Mouse (Mus musculus) kidney, adult 9 months (tissue): Measurements from ENCODE around the gene Hoxa5.

Source experiments
- DNase-seq: peaks from one replicate; pipeline ENCODE4 v3.0.0; 2022

Gene Hoxa5

GRCm38 (mm10) chr6:52225612-52226568, 21.5 kb upstream of the Hoxa5 start:
- peak; percentile 95 for DNase-seq

GRCm38 (mm10) chr6:52224895-52225611, 20.7 kb upstream of the Hoxa5 start:
- peak; percentile 44 for DNase-seq

GRCm38 (mm10) chr6:52223939-52224760, 19.8 kb upstream of the Hoxa5 start:
- DNase-seq: peak; percentile 42

- peak; percentile 37 for DNase-seq
Observed at GRCm38 (mm10) chr6:52222729-52223128, 18.3 kb upstream of the Hoxa5 start.

GRCm38 (mm10) chr6:52221993-52222685, 17.8 kb upstream of the Hoxa5 start:
- no peak for DNase-seq

- DNase-seq: peak; percentile 97
Observed at GRCm38 (mm10) chr6:52221337-52221992, 17.1 kb upstream of the Hoxa5 start, which contains the start of gene Hoxa7. Hoxa7 (minus strand) TSS chr6:52221854.

GRCm38 (mm10) chr6:52220865-52221310, 16.5 kb upstream of the Hoxa5 start:
- no peak for DNase-seq

GRCm38 (mm10) chr6:52220003-52220864, 15.8 kb upstream of the Hoxa5 start:
- peak; percentile 75 for DNase-seq

- peak; percentile 54 for DNase-seq
Observed at GRCm38 (mm10) chr6:52219234-52219942, 15.0 kb upstream of the Hoxa5 start.

- DNase-seq: peak; percentile 45
Observed at GRCm38 (mm10) chr6:52218643-52219215, 14.3 kb upstream of the Hoxa5 start.

- peak; percentile 52 for DNase-seq
Observed at GRCm38 (mm10) chr6:52217895-52218642, 13.7 kb upstream of the Hoxa5 start.

GRCm38 (mm10) chr6:52217459-52217768, 13.0 kb upstream of the Hoxa5 start:
- peak; percentile 96 for DNase-seq

- no peak for DNase-seq
Observed at GRCm38 (mm10) chr6:52216691-52217458, 12.5 kb upstream of the Hoxa5 start.

GRCm38 (mm10) chr6:52215771-52216535, 11.6 kb upstream of the Hoxa5 start:
- DNase-seq: peak; percentile 52

- peak; percentile 31 for DNase-seq
Observed at GRCm38 (mm10) chr6:52215070-52215469, 10.7 kb upstream of the Hoxa5 start.

GRCm38 (mm10) chr6:52214271-52214670, 9.9 kb upstream of the Hoxa5 start:
- DNase-seq: peak; percentile 36
